Mouse (Mus musculus) lung, adult 2 months (tissue): ENCODE measurements at regions not wholly inside any gene's neighbourhood (a gene's known extent, or its start where the extent isn't known, plus 50 kb on each side); places are given as distances from the start of the nearest gene placed in this dataset.
A peak's percentile ranks its signal among the peaks of the same experiment; 100 is the strongest.

ENCODE experiments used
- CTCF ChIP-seq: fragments of 200-500 bp; IDR thresholded peaks from 2 replicates; pipeline ENCODE4 v1.5.1; 2011; ENCODE audit warnings: mild to moderate bottlenecking, low read length, control low read depth; ENCODE audit not compliant: insufficient read depth
- POLR2A ChIP-seq: fragments of 200-500 bp; IDR thresholded peaks from 2 replicates; pipeline ENCODE4 v1.6.1; 2011; ENCODE audit warnings: low read depth, mild to moderate bottlenecking, control low read depth, low read length, borderline replicate concordance; ENCODE audit errors: extremely low read depth

DNA sequence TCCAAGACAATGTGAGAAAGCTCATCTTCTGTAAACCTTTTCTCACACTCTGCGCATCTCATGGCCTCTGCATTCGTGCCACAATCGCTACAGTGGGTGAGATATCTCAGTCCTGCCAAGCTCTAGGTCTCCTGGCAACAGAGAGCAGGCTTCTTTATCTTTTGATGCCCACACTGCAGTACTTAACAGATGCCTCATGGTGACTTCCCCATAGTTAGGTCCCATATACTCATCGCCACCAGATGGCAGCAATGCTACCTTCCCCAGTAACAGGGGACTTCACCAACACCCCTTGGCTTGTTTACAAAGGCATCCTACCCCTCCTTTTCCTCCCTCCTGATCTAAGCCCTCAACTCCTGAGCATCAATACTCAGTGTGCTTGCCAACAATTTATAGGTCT, 123.5 kb upstream of the Gimd1 start:
- 0 out of 2 replicates have a peak, but pooled peaks have one; percentile 32 for TF ChIP-seq CTCF
- no peak for TF ChIP-seq POLR2A
